Mouse (Mus musculus): ENCODE results near the gene Hsf2bp. TPM values are rescaled to one million over a fixed set of nuclear protein-coding genes. Genes with fewer than 3 reads are reported as not detected.

The Hsf2bp gene
- polyA plus RNA-seq, 1 experiment from 2014 or later = 0.79 TPM

- H3K4me3 ChIP-seq = no peak overlapping the region
- peaks cover 100% of the 10 kb centered on the region for H3K36me3 ChIP-seq
- H3K27ac ChIP-seq = no peak overlapping the region
- no peaks in the 10 kb centered on the region for H3K4me1 ChIP-seq
- no peaks in the 10 kb centered on the region for H3K27me3 ChIP-seq (ENCODE audit: low read depth, poor library complexity, severe bottlenecking)
- no peak for DNase-seq (ENCODE audit: low spot score)
- 94% methylated on average over 5 of the region's 5 CpGs for WGBS
- no peaks in the 10 kb centered on the region for H3K9me3 ChIP-seq (replicated peaks)
Observed at GRCm38 (mm10) chr17:32053677-32054076, 17.5 kb upstream of the Hsf2bp start.

GRCm38 (mm10) chr17:32052237-32053080, 16.3 kb upstream of the Hsf2bp start:
- DNase-seq (ENCODE audit: low spot score) = no peak
- Histone ChIP-seq H3K27ac (no peak overlapping the region), H3K9me3 (replicated peaks) (no peaks in the 10 kb centered on the region), H3K27me3 (ENCODE audit: low read depth, poor library complexity, severe bottlenecking) (no peaks in the 10 kb centered on the region), H3K36me3 (peaks cover 100% of the 10 kb centered on the region), H3K4me3 (no peak overlapping the region), H3K4me1 (no peaks in the 10 kb centered on the region)
- 89% methylated on average over 5 of the region's 5 CpGs for WGBS

- H3K36me3 ChIP-seq = peaks cover 100% of the 10 kb centered on the region
- WGBS = 92% methylated on average over 6 of the region's 6 CpGs
- no peaks in the 10 kb centered on the region for H3K9me3 ChIP-seq (replicated peaks)
- no peak for DNase-seq (ENCODE audit: low spot score)
- no peaks in the 10 kb centered on the region for H3K4me1 ChIP-seq
- H3K4me3 ChIP-seq = no peak overlapping the region
- H3K27me3 ChIP-seq (ENCODE audit: low read depth, poor library complexity, severe bottlenecking) = no peaks in the 10 kb centered on the region
- no peak overlapping the region for H3K27ac ChIP-seq
Observed at GRCm38 (mm10) chr17:32050609-32051008, 14.5 kb upstream of the Hsf2bp start.

- H3K4me1 ChIP-seq = no peaks in the 10 kb centered on the region
- DNase-seq (ENCODE audit: low spot score) = no peak
- 84% methylated on average over 4 of the region's 4 CpGs for WGBS
- H3K27me3 ChIP-seq (ENCODE audit: low read depth, poor library complexity, severe bottlenecking) = no peaks in the 10 kb centered on the region
- H3K27ac ChIP-seq = no peak overlapping the region
- peaks cover 99% of the 10 kb centered on the region for H3K36me3 ChIP-seq
- no peak overlapping the region for H3K4me3 ChIP-seq
- no peaks in the 10 kb centered on the region for H3K9me3 ChIP-seq (replicated peaks)
Observed at GRCm38 (mm10) chr17:32049914-32050313, 13.8 kb upstream of the Hsf2bp start.

GRCm38 (mm10) chr17:32048351-32048750, 12.2 kb upstream of the Hsf2bp start:
- H3K9me3 ChIP-seq (replicated peaks) = no peaks in the 10 kb centered on the region
- peaks cover 91% of the 10 kb centered on the region for H3K36me3 ChIP-seq
- DNase-seq (ENCODE audit: low spot score) = no peak
- no peaks in the 10 kb centered on the region for H3K27me3 ChIP-seq (ENCODE audit: low read depth, poor library complexity, severe bottlenecking)
- no peaks in the 10 kb centered on the region for H3K4me1 ChIP-seq
- 91% methylated on average over 5 of the region's 5 CpGs for WGBS
- no peak overlapping the region for H3K27ac ChIP-seq
- H3K4me3 ChIP-seq = no peak overlapping the region

- Histone ChIP-seq H3K36me3 (peaks cover 75% of the 10 kb centered on the region), H3K9me3 (replicated peaks) (no peaks in the 10 kb centered on the region)
Observed at GRCm38 (mm10) chr17:32046541-32046940, 10.4 kb upstream of the Hsf2bp start.

GRCm38 (mm10) chr17:32040263-32040662, 4.1 kb upstream of the Hsf2bp start:
- no peak for DNase-seq (ENCODE audit: low spot score)
- WGBS = 89% methylated on average over 10 of the region's 10 CpGs
- H3K4me1 ChIP-seq = peaks cover 29% of the 10 kb centered on the region
- H3K4me3 ChIP-seq = no peak overlapping the region
- H3K36me3 ChIP-seq = peaks cover 22% of the 10 kb centered on the region
- H3K9me3 ChIP-seq (replicated peaks) = no peaks in the 10 kb centered on the region
- H3K27ac ChIP-seq = no peak overlapping the region
- H3K27me3 ChIP-seq (ENCODE audit: low read depth, poor library complexity, severe bottlenecking) = no peaks in the 10 kb centered on the region

More at GRCm38 (mm10) chr17:32046541-32046940, 10.4 kb upstream of the Hsf2bp start:
- H3K4me3 ChIP-seq = no peak overlapping the region
- no peaks in the 10 kb centered on the region for H3K4me1 ChIP-seq
- no peak for DNase-seq (ENCODE audit: low spot score)
- H3K27ac ChIP-seq = no peak overlapping the region
- 94% methylated on average over 5 of the region's 5 CpGs for WGBS
- no peaks in the 10 kb centered on the region for H3K27me3 ChIP-seq (ENCODE audit: low read depth, poor library complexity, severe bottlenecking)

- peak; percentile 39 for DNase-seq (ENCODE audit: low spot score)
- no peaks in the 10 kb centered on the region for H3K27me3 ChIP-seq (ENCODE audit: low read depth, poor library complexity, severe bottlenecking)
Observed at GRCm38 (mm10) chr17:32036509-32037438, 625 bp upstream of the Hsf2bp start.

GRCm38 (mm10) chr17:32034322-32034721, 1.8 kb downstream of the Hsf2bp start:
- no peak overlapping the region for H3K4me3 ChIP-seq
- H3K4me1 ChIP-seq = peaks cover 29% of the 10 kb centered on the region
- H3K36me3 ChIP-seq = peaks cover 4% of the 10 kb centered on the region
- H3K27me3 ChIP-seq (ENCODE audit: low read depth, poor library complexity, severe bottlenecking) = no peaks in the 10 kb centered on the region
- 88% methylated on average over 23 of the region's 23 CpGs for WGBS
- H3K27ac ChIP-seq = no peak overlapping the region
- no peaks in the 10 kb centered on the region for H3K9me3 ChIP-seq (replicated peaks)
- DNase-seq (ENCODE audit: low spot score) = no peak

More at GRCm38 (mm10) chr17:32036509-32037438, 625 bp upstream of the Hsf2bp start:
- H3K4me1 ChIP-seq = peaks cover 29% of the 10 kb centered on the region
- WGBS = under 1% methylated on average over 46 of the region's 46 CpGs
- H3K36me3 ChIP-seq = peaks cover 9% of the 10 kb centered on the region
- no peaks in the 10 kb centered on the region for H3K9me3 ChIP-seq (replicated peaks)
- H3K27ac ChIP-seq = peak overlapping the region; percentile 93
- H3K4me3 ChIP-seq = peak overlapping the region; percentile 85

GRCm38 (mm10) chr17:32031684-32032083, 4.5 kb downstream of the Hsf2bp start:
- DNase-seq (ENCODE audit: low spot score) = no peak
- H3K4me1 ChIP-seq = peaks cover 8% of the 10 kb centered on the region
- no peak overlapping the region for H3K27ac ChIP-seq
- 59% methylated on average over 7 of the region's 7 CpGs for WGBS
- H3K4me3 ChIP-seq = no peak overlapping the region
- no peaks in the 10 kb centered on the region for H3K36me3 ChIP-seq
- H3K27me3 ChIP-seq (ENCODE audit: low read depth, poor library complexity, severe bottlenecking) = no peaks in the 10 kb centered on the region
- H3K9me3 ChIP-seq (replicated peaks) = no peaks in the 10 kb centered on the region

DNA sequence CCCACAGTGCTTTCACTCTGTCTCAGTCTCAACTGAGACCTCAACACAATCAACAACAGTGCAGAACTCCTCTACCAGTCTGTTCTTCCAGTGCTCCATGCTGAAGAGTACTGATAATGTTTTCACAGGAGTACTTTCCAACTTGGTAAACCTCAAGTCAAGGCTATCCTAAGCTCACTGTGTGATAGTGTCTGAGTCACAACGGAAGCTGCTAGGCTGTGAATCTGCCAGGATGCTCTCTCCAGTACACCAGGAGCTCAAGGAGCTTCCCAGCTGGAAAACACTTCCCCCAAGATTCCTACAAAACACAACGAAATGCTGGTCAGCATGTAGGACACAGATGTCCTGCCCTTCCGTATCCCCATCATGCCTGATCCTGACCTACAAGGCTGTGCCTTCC, 7.8 kb downstream of the Hsf2bp start:
- 84% methylated on average over 3 of the region's 3 CpGs for WGBS
- Histone ChIP-seq H3K36me3 (no peaks in the 10 kb centered on the region), H3K27ac (no peak overlapping the region), H3K4me3 (no peak overlapping the region), H3K4me1 (peaks cover 8% of the 10 kb centered on the region), H3K9me3 (replicated peaks) (no peaks in the 10 kb centered on the region), H3K27me3 (ENCODE audit: low read depth, poor library complexity, severe bottlenecking) (no peaks in the 10 kb centered on the region)
- no peak for DNase-seq (ENCODE audit: low spot score)

DNA sequence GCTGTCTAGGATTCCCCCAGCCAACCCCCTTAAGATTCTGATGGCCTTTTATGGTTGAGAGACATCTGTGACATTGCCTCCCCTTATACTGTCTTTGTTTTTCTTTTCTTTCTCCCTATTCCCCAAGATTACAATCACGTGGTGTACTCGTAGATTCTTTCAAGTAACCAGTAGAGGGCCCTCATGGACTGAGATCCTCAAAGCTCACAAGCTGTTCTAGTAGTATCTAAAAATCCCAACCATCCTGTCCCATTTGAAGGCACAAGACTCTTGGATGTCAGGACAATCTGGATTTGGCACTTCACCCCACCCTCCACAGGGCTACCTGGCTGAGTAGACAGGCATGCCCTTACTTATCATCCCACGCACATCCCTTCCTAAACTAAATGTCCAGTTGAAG, 8.5 kb downstream of the Hsf2bp start:
- no peak for DNase-seq (ENCODE audit: low spot score)
- Histone ChIP-seq H3K4me3 (no peak overlapping the region), H3K27ac (no peak overlapping the region), H3K36me3 (no peaks in the 10 kb centered on the region), H3K27me3 (ENCODE audit: low read depth, poor library complexity, severe bottlenecking) (no peaks in the 10 kb centered on the region), H3K9me3 (replicated peaks) (no peaks in the 10 kb centered on the region), H3K4me1 (peaks cover 8% of the 10 kb centered on the region)
- WGBS = 25% methylated on average over 3 of the region's 3 CpGs

DNA sequence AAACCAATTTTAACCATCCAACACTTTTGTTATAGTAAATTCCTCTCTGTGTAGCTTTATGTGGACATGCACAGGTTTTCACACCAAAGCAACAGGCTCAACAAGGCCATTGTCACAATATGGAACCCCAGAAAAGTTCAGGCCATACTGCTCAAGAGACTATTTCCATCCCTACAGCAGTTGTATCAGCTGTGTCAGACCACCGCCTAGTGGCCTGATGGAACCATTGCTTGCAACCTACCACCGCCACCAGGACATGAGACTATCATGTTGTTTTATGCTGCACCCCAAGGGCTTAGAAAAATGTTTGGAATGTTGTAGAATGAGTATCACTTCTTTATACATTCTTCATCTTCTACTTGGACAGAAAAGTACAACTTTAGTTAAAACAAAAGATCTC, 10.8 kb downstream of the Hsf2bp start:
- peak; percentile 73 for DNase-seq (ENCODE audit: low spot score)
- Histone ChIP-seq H3K4me3 (no peak overlapping the region), H3K9me3 (replicated peaks) (no peaks in the 10 kb centered on the region), H3K36me3 (no peaks in the 10 kb centered on the region), H3K4me1 (peaks cover 8% of the 10 kb centered on the region), H3K27me3 (ENCODE audit: low read depth, poor library complexity, severe bottlenecking) (no peaks in the 10 kb centered on the region), H3K27ac (0 out of 2 replicates have a peak overlapping the region, but pooled peaks have one; percentile 70)
- WGBS = 18% methylated on average over 2 of the region's 2 CpGs

All from limb, embryonic 10.5 days (tissue).